Mouse (Mus musculus) CD8-positive naive resting alpha-beta T cell, adult 2 months (primary cell): Measurements from ENCODE around the gene Myo3b.
"Not testable (repeated sequence)": the region's sequence is repeated elsewhere in the genome, so short reads cannot be mapped to it uniquely, and the experiment has no call there.

Experiments used
- DNase-seq, 2 experiments: peaks; one replicate each; pipeline ENCODE4 v3.0.0; 2022; ENCODE audit warnings: low read depth in 2 of 2, low spot score in 2 of 2

Myo3b gene

GRCm38 (mm10) chr2:70038752-70039151, at the start of gene Myo3b:
Gene Myo3b, plus strand, starts transcription at chr2:70039126.
- no peak for DNase-seq

- DNase-seq: no peak
Observed at GRCm38 (mm10) chr2:69989224-69989623, 49.7 kb upstream of the Myo3b start.

- no peak for DNase-seq
Observed at GRCm38 (mm10) chr2:69990647-69991046, 48.3 kb upstream of the Myo3b start.

GRCm38 (mm10) chr2:69994082-69994736, 44.7 kb upstream of the Myo3b start:
- not testable (repeated sequence) for DNase-seq

- DNase-seq: peak in 1 of 2 experiments; percentile 0
Observed at GRCm38 (mm10) chr2:69994779-69995178, 44.1 kb upstream of the Myo3b start.

- DNase-seq: no peak
Observed at GRCm38 (mm10) chr2:69999097-69999770, 39.7 kb upstream of the Myo3b start.

- no peak for DNase-seq
Observed at GRCm38 (mm10) chr2:70000316-70000715, 38.6 kb upstream of the Myo3b start.

GRCm38 (mm10) chr2:70006492-70006891, 32.4 kb upstream of the Myo3b start:
- no peak for DNase-seq

- no peak for DNase-seq
Observed at GRCm38 (mm10) chr2:70012941-70013340, 26.0 kb upstream of the Myo3b start.

GRCm38 (mm10) chr2:70018236-70018635, 20.7 kb upstream of the Myo3b start:
- DNase-seq: no peak

- DNase-seq: no peak
Observed at GRCm38 (mm10) chr2:70024454-70024853, 14.5 kb upstream of the Myo3b start.

- DNase-seq: no peak
Observed at GRCm38 (mm10) chr2:70025711-70026110, 13.2 kb upstream of the Myo3b start.

GRCm38 (mm10) chr2:70031472-70031871, 7.5 kb upstream of the Myo3b start:
- no peak for DNase-seq

- DNase-seq: no peak
Observed at GRCm38 (mm10) chr2:70034895-70035294, 4.0 kb upstream of the Myo3b start.

- no peak for DNase-seq
Observed at GRCm38 (mm10) chr2:70035358-70035757, 3.6 kb upstream of the Myo3b start.

- DNase-seq: peak; percentile 21 to 37
Observed at GRCm38 (mm10) chr2:70037221-70037620, 1.7 kb upstream of the Myo3b start.

- no peak for DNase-seq
Observed at GRCm38 (mm10) chr2:70044466-70044865, 5.5 kb downstream of the Myo3b start.

GRCm38 (mm10) chr2:70047868-70048267, 8.9 kb downstream of the Myo3b start:
- DNase-seq: no peak

- DNase-seq: no peak
Observed at GRCm38 (mm10) chr2:70053803-70054202, 14.9 kb downstream of the Myo3b start.

GRCm38 (mm10) chr2:70058201-70058600, 19.3 kb downstream of the Myo3b start:
- DNase-seq: no peak

- DNase-seq: no peak
Observed at GRCm38 (mm10) chr2:70060359-70061345, 21.7 kb downstream of the Myo3b start.

- no peak for DNase-seq
Observed at GRCm38 (mm10) chr2:70065116-70065515, 26.2 kb downstream of the Myo3b start.
